Mouse (Mus musculus) E14TG2a.4 (cell line): Measurements from ENCODE around the gene Kirrel3.
A peak's percentile ranks its signal among the peaks of the same experiment; 100 is the strongest.

Experiments
- H3K27me3 ChIP-seq: 2 replicates; pipeline ENCODE4 v1.6.1; 2014; ENCODE audit warnings: low read length, control low read depth; ENCODE audit not compliant: insufficient read depth
- H3K36me3 ChIP-seq: 2 replicates; pipeline ENCODE4 v1.6.1; 2014; ENCODE audit warnings: low read length, control low read depth; ENCODE audit not compliant: insufficient read depth
- H3K4me1 ChIP-seq: replicated peaks from 2 replicates; pipeline ENCODE4 v1.6.1; 2014; ENCODE audit warnings: low read depth, low read length, control low read depth
- H3K4me3 ChIP-seq: replicated peaks from 2 replicates; pipeline ENCODE4 v1.5.1; 2014; ENCODE audit warnings: mild to moderate bottlenecking, low read length
- H3K9me3 ChIP-seq: 2 replicates; pipeline ENCODE4 v1.6.1; 2014; ENCODE audit warnings: low read length, control low read depth
- CTCF ChIP-seq: conservative IDR thresholded peaks from 2 replicates; pipeline ENCODE4 v1.5.1; 2014; ENCODE audit warnings: low read length
- NANOG ChIP-seq: IDR thresholded peaks from 2 replicates; pipeline ENCODE4 v1.6.1; 2014; ENCODE audit warnings: borderline replicate concordance, low read length, mixed read lengths
- POU5F1 ChIP-seq: IDR thresholded peaks from 2 replicates; pipeline ENCODE4 v1.6.1; 2014; ENCODE audit warnings: low read length, borderline replicate concordance

Gene Kirrel3

DNA sequence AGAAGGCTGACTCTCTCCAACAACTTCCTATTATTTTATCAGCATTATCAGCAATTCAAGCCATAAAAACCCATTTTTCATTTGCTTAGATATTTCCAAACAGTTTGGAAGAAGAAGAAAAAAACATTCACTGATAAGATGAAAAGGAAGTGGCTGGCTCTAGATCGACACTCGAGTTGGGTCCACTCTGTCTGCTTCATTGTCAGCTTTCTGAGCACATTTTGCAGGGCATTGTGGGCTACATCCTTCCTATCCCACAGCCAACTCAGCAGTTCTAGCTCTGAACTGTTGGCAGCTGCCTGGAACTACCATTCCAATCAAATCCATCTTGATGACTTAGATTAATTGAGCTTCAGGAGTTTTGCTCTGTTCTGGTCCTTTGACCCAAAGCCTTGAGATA lies 40.0 kb downstream of the Kirrel3 start:
- Histone ChIP-seq H3K4me1 (no peaks in the 10 kb centered on the region), H3K27me3 (no peaks in the 10 kb centered on the region), H3K9me3 (no peaks in the 10 kb centered on the region), H3K36me3 (no peaks in the 10 kb centered on the region), H3K4me3 (no peak overlapping the region)
- no peak for TF ChIP-seq POU5F1

DNA sequence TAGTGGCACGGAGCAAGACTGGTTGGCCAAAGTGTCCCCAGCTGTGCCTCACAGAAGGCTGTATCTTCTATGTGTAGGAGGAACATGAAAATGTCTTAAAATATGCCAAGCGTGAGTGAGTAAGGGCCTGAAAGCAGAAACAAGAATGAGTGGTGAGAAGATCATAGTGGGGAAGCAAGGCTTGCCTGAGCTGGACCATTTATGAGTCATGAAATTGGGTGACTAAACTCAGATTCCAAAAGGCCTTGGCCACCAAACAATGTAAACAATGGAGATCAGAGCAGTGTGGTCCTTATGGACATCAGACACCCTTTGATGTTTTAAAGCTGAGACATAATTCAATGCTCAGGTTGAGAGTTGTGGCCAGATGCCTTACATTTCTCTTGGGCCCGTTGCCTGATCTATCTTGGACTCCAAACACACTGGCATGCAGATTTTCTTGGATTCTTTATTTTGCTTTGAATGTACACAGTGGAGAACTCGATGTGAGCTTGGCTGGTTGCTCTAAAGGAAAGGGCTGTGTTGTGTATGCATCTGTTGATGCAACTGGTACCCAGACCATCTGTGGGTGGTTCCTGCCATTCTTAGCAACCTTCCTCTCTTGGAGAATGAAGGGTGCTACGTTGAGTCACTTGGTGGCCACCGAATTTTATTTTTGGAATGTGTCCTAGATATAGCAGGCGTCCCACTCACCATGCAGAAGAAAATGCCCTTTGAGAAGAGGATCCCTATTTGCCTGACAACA lies 53.1 kb downstream of the Kirrel3 start:
- H3K27me3 ChIP-seq: no peaks in the 10 kb centered on the region
- no peak for TF ChIP-seq NANOG
- TF ChIP-seq POU5F1: no peak
- no peak for TF ChIP-seq CTCF
- H3K4me3 ChIP-seq: no peak overlapping the region
- no peaks in the 10 kb centered on the region for H3K9me3 ChIP-seq
- H3K4me1 ChIP-seq: no peaks in the 10 kb centered on the region
- H3K36me3 ChIP-seq: no peaks in the 10 kb centered on the region

DNA sequence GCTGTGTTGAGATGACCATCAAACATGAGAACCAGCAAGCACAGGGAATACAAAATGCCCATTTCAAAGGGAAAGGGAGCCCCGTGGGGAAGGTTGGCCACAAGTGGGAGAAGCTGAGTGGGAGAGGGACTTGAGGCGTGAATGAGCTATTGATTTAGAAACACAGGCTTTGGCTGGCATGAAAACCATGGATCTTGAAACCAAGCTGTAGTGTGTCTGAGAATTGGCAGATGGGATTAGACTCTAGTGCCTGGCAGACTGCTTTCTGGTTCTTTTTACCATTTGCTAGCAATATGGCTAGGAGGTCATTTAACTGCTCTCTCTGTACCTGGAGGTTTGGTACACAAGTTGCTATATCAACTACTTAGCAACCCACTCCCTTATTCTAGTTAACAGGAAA lies 56.2 kb downstream of the Kirrel3 start:
- TF ChIP-seq NANOG: no peak
- no peak for TF ChIP-seq POU5F1
- no peak for TF ChIP-seq CTCF
- H3K9me3 ChIP-seq: no peaks in the 10 kb centered on the region
- no peak overlapping the region for H3K4me3 ChIP-seq
- H3K36me3 ChIP-seq: no peaks in the 10 kb centered on the region
- H3K27me3 ChIP-seq: no peaks in the 10 kb centered on the region
- H3K4me1 ChIP-seq: no peaks in the 10 kb centered on the region

DNA sequence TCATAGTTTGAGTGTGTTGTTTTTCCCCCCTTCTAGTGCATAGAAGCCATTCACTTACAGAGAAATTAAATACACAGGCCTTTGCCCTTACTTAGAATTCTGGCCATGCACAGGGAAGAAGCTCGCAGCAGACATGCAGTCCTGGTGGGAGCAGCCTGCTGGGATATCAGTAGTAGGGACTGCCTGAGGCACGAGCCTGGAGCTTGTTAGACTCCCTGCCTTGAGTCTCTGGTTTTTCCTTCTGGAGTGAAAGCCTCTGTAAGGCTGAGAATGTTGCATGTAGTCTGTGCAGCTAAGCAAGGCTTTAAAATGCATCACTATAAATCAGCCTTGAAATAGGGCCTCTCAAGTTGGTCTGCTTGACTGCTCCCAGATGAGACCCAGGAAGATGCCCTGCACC lies 70.0 kb downstream of the Kirrel3 start:
- H3K4me1 ChIP-seq: peaks cover 22% of the 10 kb centered on the region
- no peaks in the 10 kb centered on the region for H3K36me3 ChIP-seq
- H3K4me3 ChIP-seq: no peak overlapping the region
- no peaks in the 10 kb centered on the region for H3K9me3 ChIP-seq
- no peak for TF ChIP-seq POU5F1
- TF ChIP-seq CTCF: no peak
- TF ChIP-seq NANOG: no peak
- H3K27me3 ChIP-seq: peaks cover 7% of the 10 kb centered on the region

DNA sequence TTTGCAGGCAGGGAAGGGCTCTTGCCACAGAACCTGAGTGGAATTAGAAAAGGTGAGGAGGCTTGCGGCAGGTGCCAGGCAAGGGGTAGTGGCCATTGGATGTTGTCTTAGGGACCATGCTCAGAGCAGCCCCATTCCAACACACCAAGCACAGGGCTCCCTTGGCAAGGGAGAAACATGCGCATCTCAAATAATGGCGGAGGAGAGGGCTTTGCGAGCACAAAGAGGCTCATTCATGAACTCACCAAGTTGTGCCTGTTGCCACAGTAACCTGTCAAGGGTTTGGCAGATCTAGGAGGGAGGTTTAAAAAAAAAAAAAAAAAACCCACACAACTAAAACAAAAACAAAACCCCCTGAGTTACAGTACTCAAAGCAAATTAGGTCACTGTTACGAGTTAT lies 72.2 kb downstream of the Kirrel3 start:
- peaks cover 7% of the 10 kb centered on the region for H3K27me3 ChIP-seq
- peaks cover 33% of the 10 kb centered on the region for H3K4me1 ChIP-seq
- TF ChIP-seq CTCF (no peak), NANOG (no peak), POU5F1 (no peak)
- no peaks in the 10 kb centered on the region for H3K36me3 ChIP-seq
- H3K4me3 ChIP-seq: no peak overlapping the region
- no peaks in the 10 kb centered on the region for H3K9me3 ChIP-seq

DNA sequence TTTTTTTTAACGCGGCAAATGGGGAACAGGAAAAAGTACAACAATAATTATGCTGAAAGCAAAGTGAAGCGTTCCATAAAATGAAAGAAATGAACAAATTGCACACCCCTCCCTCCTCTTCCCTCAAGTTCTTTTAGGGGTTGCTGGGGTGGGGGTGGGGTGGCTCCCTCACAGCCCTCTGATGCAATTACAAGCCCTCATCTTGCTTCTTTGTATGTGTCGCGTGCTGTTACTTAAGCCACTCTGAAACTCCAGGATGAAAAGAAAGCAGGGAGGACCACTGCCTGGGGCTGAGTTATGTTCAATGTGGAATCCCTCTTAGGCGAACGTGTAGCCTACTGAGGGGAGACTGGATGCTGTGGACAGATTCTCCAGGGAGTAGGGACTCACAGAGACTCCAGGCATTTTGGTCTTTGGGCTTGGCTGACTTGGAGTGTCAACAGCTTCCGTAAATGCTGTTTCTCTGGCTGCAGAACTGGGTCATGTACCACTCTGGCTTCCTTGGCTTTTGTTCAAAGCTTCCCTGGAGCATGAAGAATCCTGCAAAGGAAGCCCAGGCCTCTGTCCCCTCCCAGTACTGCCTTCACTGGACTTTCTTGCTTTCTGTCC lies 72.7 kb downstream of the Kirrel3 start:
- Histone ChIP-seq H3K27me3 (peaks cover 7% of the 10 kb centered on the region), H3K9me3 (no peaks in the 10 kb centered on the region), H3K4me1 (peaks cover 33% of the 10 kb centered on the region), H3K4me3 (no peak overlapping the region), H3K36me3 (no peaks in the 10 kb centered on the region)
- no peak for TF ChIP-seq CTCF
- TF ChIP-seq POU5F1: no peak
- TF ChIP-seq NANOG: no peak

DNA sequence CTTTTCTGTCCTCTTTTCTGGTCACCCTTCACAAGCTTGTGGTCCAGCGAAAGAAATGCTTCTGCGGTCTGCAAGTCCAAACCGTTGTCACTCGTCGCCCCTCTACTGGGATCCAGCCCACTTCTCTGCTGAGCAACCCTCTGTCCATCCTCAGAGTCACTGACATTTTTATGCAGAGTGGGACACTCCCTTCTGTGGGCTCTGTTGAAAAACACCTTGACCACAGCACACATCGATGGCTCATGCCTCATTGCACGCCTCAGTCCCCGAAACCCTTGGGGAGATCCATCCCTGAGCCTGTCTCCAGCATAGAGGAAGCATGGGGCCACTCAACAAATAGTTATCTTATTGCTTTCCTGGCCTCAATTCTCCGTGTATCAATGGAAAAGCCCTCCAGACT lies 73.4 kb downstream of the Kirrel3 start:
- H3K9me3 ChIP-seq: no peaks in the 10 kb centered on the region
- H3K36me3 ChIP-seq: no peaks in the 10 kb centered on the region
- peaks cover 33% of the 10 kb centered on the region for H3K4me1 ChIP-seq
- no peak overlapping the region for H3K4me3 ChIP-seq
- H3K27me3 ChIP-seq: peaks cover 9% of the 10 kb centered on the region
- TF ChIP-seq NANOG: no peak
- no peak for TF ChIP-seq CTCF
- TF ChIP-seq POU5F1: no peak

DNA sequence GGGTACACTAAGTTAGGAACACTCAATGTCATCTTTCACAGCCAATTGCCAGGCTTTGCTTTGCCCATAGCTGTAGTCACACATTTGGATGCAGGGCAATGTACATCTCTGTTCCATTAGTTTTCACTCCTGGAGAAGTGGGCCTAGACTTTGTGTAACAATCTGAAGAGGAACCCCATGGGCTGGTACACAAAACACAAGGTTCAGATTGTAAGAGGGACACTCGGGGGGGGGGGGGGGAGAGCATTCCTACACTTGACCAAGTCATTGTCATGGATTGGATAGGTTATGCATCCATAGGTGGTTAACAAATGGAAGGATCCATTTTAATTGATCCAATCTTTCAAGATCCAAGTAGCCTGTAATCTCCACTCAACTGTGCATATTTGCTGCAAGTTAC lies 75.6 kb downstream of the Kirrel3 start:
- H3K36me3 ChIP-seq: no peaks in the 10 kb centered on the region
- no peak overlapping the region for H3K4me3 ChIP-seq
- TF ChIP-seq CTCF (no peak), POU5F1 (no peak), NANOG (0 out of 2 replicates have a peak, but pooled peaks have one; percentile 21)
- H3K27me3 ChIP-seq: peaks cover 11% of the 10 kb centered on the region; the same call in 1 of the 2 replicates
- H3K9me3 ChIP-seq: no peaks in the 10 kb centered on the region
- H3K4me1 ChIP-seq: peaks cover 33% of the 10 kb centered on the region
